Mouse (Mus musculus): ENCODE data around the gene Cbln3. TPM values are rescaled to one million over a fixed set of nuclear protein-coding genes. Genes with fewer than 3 reads are reported as not detected.

Gene Cbln3
- polyA plus RNA-seq, 1 experiment from 2014 or later: 0.18 TPM

DNA sequence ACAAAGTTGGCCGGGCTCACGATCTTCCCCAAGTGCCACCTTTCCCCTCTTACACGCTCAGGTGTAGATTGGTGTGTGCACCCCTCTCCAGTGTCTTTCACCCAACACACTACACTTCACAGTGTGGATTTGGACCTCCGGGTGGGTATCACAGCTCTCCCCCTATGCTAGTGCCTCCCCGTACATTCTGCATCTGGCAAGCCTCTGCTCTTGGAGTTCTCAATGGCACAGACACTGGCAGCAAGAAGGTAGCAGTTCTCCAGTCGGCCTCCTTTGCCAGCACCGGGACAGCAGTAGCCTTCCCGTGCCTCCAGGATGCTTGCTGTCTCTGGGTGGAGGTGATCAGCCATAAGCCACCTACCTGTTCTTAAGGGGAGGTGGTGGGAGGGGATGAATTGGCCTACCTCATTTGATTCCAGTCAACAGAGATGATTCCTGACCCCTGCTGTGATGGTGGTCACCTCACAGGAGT, 10.9 kb downstream of the Cbln3 start:
- Histone ChIP-seq H3K4me1 (replicated peaks; ENCODE audit: control insufficient read depth, insufficient read depth, low read length) (peaks cover 20% of the 10 kb centered on the region), H3K9ac (ENCODE audit: low read length) (no peak overlapping the region), H3K27me3 (replicated peaks; ENCODE audit: control insufficient read depth, insufficient read depth, low read length) (no peaks in the 10 kb centered on the region), H3K4me3 (ENCODE audit: low read depth, low read length) (no peak overlapping the region), H3K9me3 (ENCODE audit: control insufficient read depth, low read length) (no peaks in the 10 kb centered on the region), H3K36me3 (ENCODE audit: control insufficient read depth, insufficient read depth, low read length) (peaks cover 49% of the 10 kb centered on the region), H3K27ac (ENCODE audit: low read depth) (no peak overlapping the region), H3K4me2 (ENCODE audit: low read length) (no peak overlapping the region)
- DNase-seq (ENCODE audit: low spot score) (no peak), ATAC-seq (replicated peaks; ENCODE audit: low FRiP score, low TSS enrichment, low read depth) (no peak)
- WGBS: 80% methylated on average over 8 of the region's 8 CpGs

DNA sequence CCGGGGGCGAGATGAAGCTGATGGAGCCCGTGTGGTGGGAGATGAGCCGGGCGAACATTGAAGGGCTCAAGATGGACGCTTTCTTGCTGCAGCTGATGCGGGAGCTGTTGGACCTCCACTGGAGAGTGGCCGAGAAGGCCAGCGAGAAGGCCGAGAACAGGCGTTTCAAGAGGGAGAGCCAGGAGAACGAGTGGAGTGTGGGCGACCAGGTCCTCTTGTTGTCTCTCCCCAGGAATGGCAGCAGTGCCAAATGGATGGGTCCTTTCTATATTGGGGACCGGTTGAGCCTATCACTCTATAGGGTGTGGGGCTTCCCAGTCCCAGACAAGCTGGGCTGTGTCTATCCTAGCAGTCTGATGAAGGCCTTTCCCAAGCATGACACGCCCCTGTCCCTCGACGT, 11.6 kb downstream of the Cbln3 start:
- H3K9me3 ChIP-seq (ENCODE audit: control insufficient read depth, low read length): no peaks in the 10 kb centered on the region
- DNase-seq (ENCODE audit: low spot score): no peak
- no peak overlapping the region for H3K9ac ChIP-seq (ENCODE audit: low read length)
- no peak overlapping the region for H3K4me3 ChIP-seq (ENCODE audit: low read depth, low read length)
- no peak overlapping the region for H3K27ac ChIP-seq (ENCODE audit: low read depth)
- 84% methylated on average over 17 of the region's 17 CpGs for WGBS
- H3K27me3 ChIP-seq (replicated peaks; ENCODE audit: control insufficient read depth, insufficient read depth, low read length): no peaks in the 10 kb centered on the region
- ATAC-seq (replicated peaks; ENCODE audit: low FRiP score, low TSS enrichment, low read depth): no peak
- H3K4me1 ChIP-seq (replicated peaks; ENCODE audit: control insufficient read depth, insufficient read depth, low read length): peaks cover 14% of the 10 kb centered on the region
- H3K36me3 ChIP-seq (ENCODE audit: control insufficient read depth, insufficient read depth, low read length): peaks cover 56% of the 10 kb centered on the region
- H3K4me2 ChIP-seq (ENCODE audit: low read length): no peak overlapping the region

DNA sequence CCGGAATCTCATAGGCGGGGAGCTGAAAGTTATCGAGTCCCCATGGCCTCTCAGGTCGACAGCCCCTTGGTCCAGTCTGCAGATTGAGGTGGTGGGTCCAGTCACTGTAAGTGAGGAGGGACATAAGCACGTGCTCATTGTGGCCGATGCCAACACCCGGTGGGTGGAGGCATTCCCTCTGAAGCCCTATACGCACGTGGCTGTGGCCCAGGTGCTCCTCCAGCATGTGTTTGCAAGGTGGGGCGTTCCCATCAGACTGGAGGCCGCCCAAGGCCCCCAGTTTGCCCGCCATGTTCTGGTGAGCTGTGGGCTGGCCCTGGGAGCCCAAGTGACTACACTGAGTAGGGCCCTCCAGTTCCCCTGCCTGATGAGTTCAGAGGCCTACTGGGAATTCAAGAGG, 12.2 kb downstream of the Cbln3 start:
- Histone ChIP-seq H3K36me3 (ENCODE audit: control insufficient read depth, insufficient read depth, low read length) (peaks cover 60% of the 10 kb centered on the region), H3K4me1 (replicated peaks; ENCODE audit: control insufficient read depth, insufficient read depth, low read length) (peaks cover 10% of the 10 kb centered on the region), H3K4me3 (ENCODE audit: low read depth, low read length) (no peak overlapping the region), H3K27ac (ENCODE audit: low read depth) (no peak overlapping the region), H3K9me3 (ENCODE audit: control insufficient read depth, low read length) (no peaks in the 10 kb centered on the region), H3K9ac (ENCODE audit: low read length) (no peak overlapping the region), H3K4me2 (ENCODE audit: low read length) (no peak overlapping the region), H3K27me3 (replicated peaks; ENCODE audit: control insufficient read depth, insufficient read depth, low read length) (no peaks in the 10 kb centered on the region)
- DNase-seq (ENCODE audit: low spot score) (no peak), ATAC-seq (replicated peaks; ENCODE audit: low FRiP score, low TSS enrichment, low read depth) (no peak)
- 90% methylated on average over 12 of the region's 12 CpGs for WGBS

DNA sequence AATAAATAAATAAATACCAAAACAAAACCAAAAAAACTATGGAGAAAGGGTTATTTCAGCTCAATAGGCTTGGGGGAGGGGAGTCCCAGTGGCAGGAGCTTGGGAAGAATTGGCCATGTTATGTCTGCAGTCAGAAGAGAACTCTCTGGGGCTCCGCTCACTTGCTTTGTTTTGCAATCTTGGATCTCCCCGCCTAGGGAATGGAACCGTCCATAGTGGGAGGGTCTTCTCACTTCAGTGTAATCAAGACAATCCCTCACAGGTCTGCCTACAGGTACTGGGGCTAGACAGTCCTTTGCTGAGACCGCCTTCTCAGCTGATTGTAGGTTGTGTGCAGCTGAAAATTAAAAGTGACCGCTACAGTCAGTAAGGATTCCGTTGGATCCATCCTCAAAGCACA, 14.7 kb downstream of the Cbln3 start:
- Histone ChIP-seq H3K9ac (ENCODE audit: low read length) (no peak overlapping the region), H3K4me1 (replicated peaks; ENCODE audit: control insufficient read depth, insufficient read depth, low read length) (peaks cover 10% of the 10 kb centered on the region), H3K4me2 (ENCODE audit: low read length) (no peak overlapping the region), H3K27ac (ENCODE audit: low read depth) (no peak overlapping the region), H3K36me3 (ENCODE audit: control insufficient read depth, insufficient read depth, low read length) (peaks cover 84% of the 10 kb centered on the region), H3K9me3 (ENCODE audit: control insufficient read depth, low read length) (no peaks in the 10 kb centered on the region), H3K4me3 (ENCODE audit: low read depth, low read length) (no peak overlapping the region), H3K27me3 (replicated peaks; ENCODE audit: control insufficient read depth, insufficient read depth, low read length) (no peaks in the 10 kb centered on the region)
- ATAC-seq (replicated peaks; ENCODE audit: low FRiP score, low TSS enrichment, low read depth) (no peak), DNase-seq (ENCODE audit: low spot score) (no peak)
- 96% methylated on average over 6 of the region's 6 CpGs for WGBS

DNA sequence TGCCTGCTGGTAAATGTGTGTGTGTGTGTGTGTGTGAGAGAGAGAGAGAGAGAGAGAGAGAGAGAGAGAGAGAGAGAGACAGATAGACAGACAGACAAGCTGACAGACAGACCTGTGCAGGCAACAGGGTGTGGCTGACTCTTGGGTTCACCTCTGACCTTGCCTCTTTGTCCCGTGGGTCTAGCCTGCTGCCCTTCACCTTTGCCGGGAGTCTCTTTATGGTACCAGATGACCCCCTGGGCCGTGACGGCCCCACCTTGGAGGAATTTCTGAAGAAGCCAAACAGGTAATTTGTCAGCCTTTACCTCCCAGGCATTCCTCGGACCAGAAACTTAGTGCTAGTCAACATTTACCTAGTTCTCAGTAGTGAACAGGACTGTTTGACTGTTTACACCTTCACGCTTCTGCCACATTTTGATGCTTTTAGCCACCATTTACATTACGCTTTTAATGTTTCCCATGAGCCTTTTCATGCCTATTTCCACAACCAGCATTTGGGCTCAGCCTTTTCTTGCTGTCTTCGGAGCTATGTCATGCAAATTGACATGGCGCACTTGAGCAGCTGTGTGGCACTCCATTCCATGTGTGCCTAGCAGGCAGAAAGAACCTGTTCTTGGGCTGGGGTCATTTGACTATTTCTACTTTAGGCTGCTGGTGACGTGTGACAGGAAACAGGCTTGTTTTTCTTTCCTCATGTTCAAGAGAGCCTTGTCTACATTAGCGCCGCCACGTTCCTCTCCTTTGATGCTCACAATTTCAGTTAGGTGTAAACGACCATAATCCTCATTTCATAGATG, 15.8 kb downstream of the Cbln3 start:
- Histone ChIP-seq H3K27ac (ENCODE audit: low read depth) (no peak overlapping the region), H3K4me3 (ENCODE audit: low read depth, low read length) (no peak overlapping the region), H3K27me3 (replicated peaks; ENCODE audit: control insufficient read depth, insufficient read depth, low read length) (no peaks in the 10 kb centered on the region), H3K4me2 (ENCODE audit: low read length) (no peak overlapping the region), H3K9ac (ENCODE audit: low read length) (no peak overlapping the region), H3K4me1 (replicated peaks; ENCODE audit: control insufficient read depth, insufficient read depth, low read length) (peaks cover 5% of the 10 kb centered on the region), H3K9me3 (ENCODE audit: control insufficient read depth, low read length) (no peaks in the 10 kb centered on the region), H3K36me3 (ENCODE audit: control insufficient read depth, insufficient read depth, low read length) (peaks cover 95% of the 10 kb centered on the region)
- WGBS: 87% methylated on average over 14 of the region's 14 CpGs
- ATAC-seq (replicated peaks; ENCODE audit: low FRiP score, low TSS enrichment, low read depth) (no peak), DNase-seq (ENCODE audit: low spot score) (no peak)

DNA sequence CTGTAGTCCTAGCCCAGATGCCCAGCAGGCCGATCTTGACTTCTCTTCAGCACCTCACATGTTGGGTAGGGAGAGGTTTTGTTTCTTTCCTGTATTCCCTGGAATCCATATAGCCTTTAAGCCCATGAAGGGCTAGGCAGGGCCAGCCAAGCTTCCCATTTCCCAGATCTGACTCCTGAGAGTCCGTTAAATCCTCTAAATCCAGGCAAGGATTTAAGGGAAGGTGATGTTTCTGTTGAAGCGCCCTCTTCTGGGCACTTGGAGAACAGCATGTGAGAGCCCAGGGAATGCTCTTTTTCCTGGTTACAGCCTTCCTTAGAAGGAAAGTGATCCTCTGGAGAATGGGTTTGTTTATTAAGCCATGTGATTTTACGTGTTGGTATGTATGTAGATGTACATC, 17.2 kb downstream of the Cbln3 start:
- no peak overlapping the region for H3K27ac ChIP-seq (ENCODE audit: low read depth)
- no peaks in the 10 kb centered on the region for H3K9me3 ChIP-seq (ENCODE audit: control insufficient read depth, low read length)
- DNase-seq (ENCODE audit: low spot score) (peak; percentile 89), ATAC-seq (replicated peaks; ENCODE audit: low FRiP score, low TSS enrichment, low read depth) (no peak)
- H3K4me2 ChIP-seq (ENCODE audit: low read length): no peak overlapping the region
- H3K4me1 ChIP-seq (replicated peaks; ENCODE audit: control insufficient read depth, insufficient read depth, low read length): peaks cover 7% of the 10 kb centered on the region
- H3K4me3 ChIP-seq (ENCODE audit: low read depth, low read length): no peak overlapping the region
- no peaks in the 10 kb centered on the region for H3K27me3 ChIP-seq (replicated peaks; ENCODE audit: control insufficient read depth, insufficient read depth, low read length)
- no peak overlapping the region for H3K9ac ChIP-seq (ENCODE audit: low read length)
- WGBS: 40% methylated on average over 4 of the region's 4 CpGs
- peaks cover 90% of the 10 kb centered on the region for H3K36me3 ChIP-seq (ENCODE audit: control insufficient read depth, insufficient read depth, low read length)

DNA sequence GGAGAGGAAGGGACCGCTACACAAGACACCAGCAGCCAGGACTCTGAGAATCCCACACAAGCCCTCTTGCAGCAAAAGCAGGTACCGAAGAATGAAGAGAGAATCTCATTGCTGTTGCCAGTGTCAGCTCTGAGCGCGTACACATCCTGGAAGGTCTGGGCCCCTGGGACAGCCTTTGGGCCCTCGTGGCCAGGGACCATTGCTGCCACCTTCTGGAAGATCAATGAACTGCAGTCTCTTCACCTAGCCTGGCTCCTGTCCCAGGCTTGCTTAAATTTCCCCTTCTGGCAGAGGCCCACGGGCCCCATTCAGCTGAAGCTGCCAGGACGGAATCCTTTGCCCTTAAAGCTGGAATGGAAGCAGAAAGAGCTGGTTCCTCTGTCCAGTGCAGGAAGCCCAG, 20.4 kb downstream of the Cbln3 start:
- ATAC-seq (replicated peaks; ENCODE audit: low FRiP score, low TSS enrichment, low read depth): peak; percentile 72; the same call in 1 of the 2 replicates
- Histone ChIP-seq H3K9me3 (ENCODE audit: control insufficient read depth, low read length) (no peaks in the 10 kb centered on the region), H3K36me3 (ENCODE audit: control insufficient read depth, insufficient read depth, low read length) (peaks cover 68% of the 10 kb centered on the region), H3K4me3 (ENCODE audit: low read depth, low read length) (no peak overlapping the region), H3K4me2 (ENCODE audit: low read length) (no peak overlapping the region), H3K27ac (ENCODE audit: low read depth) (no peak overlapping the region), H3K4me1 (replicated peaks; ENCODE audit: control insufficient read depth, insufficient read depth, low read length) (peaks cover 21% of the 10 kb centered on the region), H3K9ac (ENCODE audit: low read length) (no peak overlapping the region), H3K27me3 (replicated peaks; ENCODE audit: control insufficient read depth, insufficient read depth, low read length) (no peaks in the 10 kb centered on the region)
- peak; percentile 89 for DNase-seq (ENCODE audit: low spot score)
- 29% methylated on average over 7 of the region's 7 CpGs for WGBS

DNA sequence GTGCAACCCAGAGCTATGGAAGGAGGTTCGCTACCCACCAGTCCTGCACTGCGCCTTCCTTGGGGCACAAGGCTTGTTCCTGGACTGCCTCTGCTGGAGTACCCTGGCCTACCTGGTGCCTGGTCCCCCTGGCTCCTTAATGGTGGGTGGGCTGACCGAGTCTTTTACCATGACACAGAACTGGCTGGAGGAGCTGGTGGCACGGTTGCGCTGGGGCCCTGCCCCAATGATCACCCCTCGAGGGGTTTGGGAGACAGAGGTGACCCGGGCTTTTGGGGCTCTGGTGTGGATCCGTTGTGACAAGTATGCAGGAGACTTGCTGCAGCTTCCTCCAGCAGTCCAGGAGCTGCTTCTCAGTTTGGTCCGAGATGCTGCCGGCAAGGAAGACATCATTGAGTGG, 21.2 kb downstream of the Cbln3 start:
- Histone ChIP-seq H3K27me3 (replicated peaks; ENCODE audit: control insufficient read depth, insufficient read depth, low read length) (no peaks in the 10 kb centered on the region), H3K9ac (ENCODE audit: low read length) (no peak overlapping the region), H3K36me3 (ENCODE audit: control insufficient read depth, insufficient read depth, low read length) (peaks cover 60% of the 10 kb centered on the region), H3K4me2 (ENCODE audit: low read length) (no peak overlapping the region), H3K4me1 (replicated peaks; ENCODE audit: control insufficient read depth, insufficient read depth, low read length) (peaks cover 25% of the 10 kb centered on the region), H3K27ac (ENCODE audit: low read depth) (no peak overlapping the region), H3K9me3 (ENCODE audit: control insufficient read depth, low read length) (no peaks in the 10 kb centered on the region), H3K4me3 (ENCODE audit: low read depth, low read length) (no peak overlapping the region)
- no peak for DNase-seq (ENCODE audit: low spot score)
- ATAC-seq (replicated peaks; ENCODE audit: low FRiP score, low TSS enrichment, low read depth): no peak
- WGBS: 90% methylated on average over 10 of the region's 10 CpGs

DNA sequence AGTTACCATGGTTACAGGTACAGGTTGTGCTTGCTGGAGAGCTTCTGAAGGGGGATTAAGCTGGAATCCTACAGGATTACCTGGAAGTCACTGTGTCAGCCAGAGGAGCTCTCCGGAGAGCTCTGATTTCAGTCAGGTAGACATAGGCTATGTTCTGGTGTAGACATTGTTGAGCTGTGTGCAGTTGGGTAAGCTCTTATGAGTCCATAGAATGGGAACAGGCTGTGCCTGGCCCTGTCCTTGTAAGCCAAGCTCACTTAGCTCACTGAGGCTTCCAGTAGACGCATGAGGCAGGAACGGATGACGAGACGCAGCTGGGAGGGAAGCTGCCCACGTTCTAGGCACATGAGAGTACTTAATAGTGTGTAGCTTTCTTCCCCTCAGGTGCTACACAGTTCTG, 22.0 kb downstream of the Cbln3 start:
- DNase-seq (ENCODE audit: low spot score): no peak
- Histone ChIP-seq H3K9ac (ENCODE audit: low read length) (no peak overlapping the region), H3K4me2 (ENCODE audit: low read length) (no peak overlapping the region), H3K27ac (ENCODE audit: low read depth) (peak overlapping the region; percentile 7; the same call in 1 of the 2 replicates), H3K36me3 (ENCODE audit: control insufficient read depth, insufficient read depth, low read length) (peaks cover 54% of the 10 kb centered on the region), H3K4me1 (replicated peaks; ENCODE audit: control insufficient read depth, insufficient read depth, low read length) (peaks cover 32% of the 10 kb centered on the region), H3K9me3 (ENCODE audit: control insufficient read depth, low read length) (no peaks in the 10 kb centered on the region), H3K27me3 (replicated peaks; ENCODE audit: control insufficient read depth, insufficient read depth, low read length) (no peaks in the 10 kb centered on the region), H3K4me3 (ENCODE audit: low read depth, low read length) (no peak overlapping the region)
- 57% methylated on average over 6 of the region's 6 CpGs for WGBS
- ATAC-seq (replicated peaks; ENCODE audit: low FRiP score, low TSS enrichment, low read depth): no peak

Measured in intestine, embryonic 14.5 days (tissue).